Mouse (Mus musculus) frontal cortex, postnatal 36 days (tissue): Measurements from ENCODE around the gene Sv2c.
A peak's percentile ranks its signal among the peaks of the same experiment; 100 is the strongest.
"Not testable (repeated sequence)": the region's sequence is repeated elsewhere in the genome, so short reads cannot be mapped to it uniquely, and the experiment has no call there.

Experiments used
- DNase-seq, 2 experiments: peaks; one replicate each; pipeline ENCODE4 v3.0.0; 2022; ENCODE audit warnings: low spot score in 2 of 2

Sv2c gene

DNA sequence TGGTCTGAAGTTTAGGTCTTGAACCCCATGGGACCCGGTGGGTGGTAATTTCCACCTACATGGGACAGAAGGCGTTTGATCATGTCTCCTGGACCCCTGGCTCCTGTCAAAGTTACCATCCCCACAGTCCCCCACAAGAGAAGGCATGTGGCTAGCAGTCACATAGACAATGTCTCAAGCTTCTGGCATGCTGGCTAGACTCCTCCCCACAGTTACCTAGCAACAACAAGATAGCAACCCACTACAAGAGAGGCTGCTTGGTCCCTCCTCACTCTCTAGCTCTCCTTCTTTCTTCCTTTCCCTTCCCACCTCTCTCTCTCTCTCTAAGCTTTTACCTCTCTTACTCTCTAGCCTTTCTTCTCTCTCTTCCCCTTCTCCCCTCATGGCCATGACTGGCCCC, 164.3 kb downstream of the Sv2c start:
- DNase-seq = not testable (repeated sequence)

DNA sequence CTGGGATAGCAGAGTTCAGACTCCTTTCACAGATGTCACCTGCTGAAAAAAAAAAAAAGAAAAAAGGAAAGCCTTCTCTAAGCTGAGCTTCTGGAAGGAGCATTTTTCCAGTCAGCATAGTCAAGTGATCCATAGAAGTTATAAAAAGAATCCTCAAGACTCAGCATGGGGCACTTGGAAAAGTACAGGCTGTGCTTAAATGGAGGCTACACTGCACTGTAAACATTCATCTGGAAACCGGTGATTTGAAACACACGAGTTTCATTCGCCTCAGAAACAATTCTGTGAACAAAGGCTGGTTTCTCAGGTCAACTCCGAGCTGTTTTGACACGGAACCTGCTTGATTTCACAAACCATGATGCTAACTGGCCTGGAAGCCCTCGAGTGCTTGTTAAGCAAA, 165.6 kb downstream of the Sv2c start:
- peak in 1 of 2 experiments; percentile 31 for DNase-seq

DNA sequence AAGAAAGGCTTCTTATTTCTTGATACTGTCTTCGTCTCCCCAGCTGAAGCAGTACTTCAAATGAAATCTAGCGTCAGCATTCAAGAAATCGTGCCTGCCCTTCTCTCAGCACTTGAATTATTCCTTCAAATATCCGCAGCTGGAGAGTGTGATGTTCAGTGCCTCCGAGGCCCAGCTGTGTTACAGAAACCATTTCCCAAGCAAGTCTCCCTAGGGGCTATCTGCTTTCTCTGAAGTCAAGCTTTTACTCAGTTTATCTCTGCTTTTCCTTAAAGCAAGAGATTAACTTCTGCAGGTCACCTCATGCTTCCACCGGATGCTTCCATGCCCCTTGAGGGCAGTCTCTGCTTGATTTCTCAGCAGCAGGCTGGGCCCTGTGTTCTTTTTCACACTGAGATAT, 166.8 kb downstream of the Sv2c start:
- no peak for DNase-seq

DNA sequence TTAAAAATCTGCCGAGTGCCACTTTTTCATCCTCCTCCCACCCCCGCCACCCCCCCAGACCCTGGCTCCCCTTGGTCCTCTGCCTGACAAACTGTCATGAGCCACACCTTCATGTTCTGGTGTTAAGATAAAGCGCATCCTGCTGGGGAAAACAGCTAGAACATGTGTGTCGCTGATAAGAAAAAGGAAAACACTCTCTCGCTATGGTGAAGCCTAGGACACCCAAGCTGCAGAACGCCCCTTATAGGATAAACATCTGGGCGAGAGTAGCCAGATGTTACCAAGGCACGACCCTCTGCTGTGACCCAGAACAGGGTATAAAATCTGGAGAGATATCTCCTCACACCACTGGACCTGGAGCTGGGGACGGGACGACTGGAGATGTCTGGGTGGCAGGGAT, 167.2 kb downstream of the Sv2c start:
- no peak for DNase-seq

DNA sequence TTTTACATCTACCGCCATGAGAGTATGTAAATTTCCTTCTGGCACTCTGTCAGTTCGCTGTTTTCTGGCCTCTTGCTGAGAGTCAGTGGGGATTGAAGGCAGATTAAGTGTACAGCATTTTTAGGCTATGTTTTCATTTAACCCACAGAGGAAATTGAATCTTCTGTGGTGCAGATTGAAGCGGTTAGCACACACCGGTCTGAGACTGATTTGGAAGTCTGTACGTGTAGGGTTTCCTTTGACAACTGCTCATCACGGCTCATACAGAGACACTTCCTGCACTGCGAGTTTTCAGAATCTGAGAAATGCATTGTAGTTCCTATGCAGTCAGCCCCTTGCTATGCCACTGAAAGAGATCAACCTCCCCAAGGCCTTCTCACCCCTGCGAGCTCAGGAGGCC, 168.2 kb downstream of the Sv2c start:
- no peak for DNase-seq

DNA sequence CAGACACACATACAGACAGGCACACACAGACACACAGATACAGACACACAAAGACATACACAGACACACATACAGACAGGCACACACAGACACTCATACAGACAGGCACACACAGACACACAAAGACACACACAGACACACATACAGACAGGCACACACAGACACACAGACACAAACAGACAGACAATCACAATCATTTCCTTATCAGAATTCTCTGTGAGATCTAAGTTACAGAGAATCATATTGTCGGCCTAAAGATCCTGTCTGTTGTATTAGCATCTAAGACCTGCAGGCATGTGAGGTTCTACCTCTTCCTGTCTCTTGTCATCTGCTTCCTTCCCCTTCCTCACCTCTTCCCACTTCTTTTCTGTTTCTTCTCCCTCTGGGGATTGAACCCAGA, 168.7 kb downstream of the Sv2c start:
- DNase-seq = no peak

DNA sequence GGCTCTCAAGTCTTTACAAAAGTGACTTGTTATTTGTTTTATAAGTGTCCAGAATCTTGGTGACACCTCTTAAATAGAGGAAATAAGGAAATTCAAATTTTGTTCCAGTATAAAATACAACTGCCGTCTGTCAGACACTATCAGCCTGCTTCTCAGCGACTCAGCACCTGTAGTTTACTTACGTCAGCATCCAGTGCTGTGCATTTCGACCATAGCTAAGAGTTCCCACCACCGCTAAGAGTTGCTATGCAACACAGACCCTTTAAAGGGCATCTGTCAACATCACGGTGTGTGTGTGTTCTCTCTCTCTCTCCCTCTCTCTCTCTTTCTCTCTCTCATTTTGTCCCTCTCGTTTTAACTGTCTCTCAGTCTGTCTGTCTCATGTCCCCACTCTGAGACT, 170.5 kb downstream of the Sv2c start:
- DNase-seq = no peak

DNA sequence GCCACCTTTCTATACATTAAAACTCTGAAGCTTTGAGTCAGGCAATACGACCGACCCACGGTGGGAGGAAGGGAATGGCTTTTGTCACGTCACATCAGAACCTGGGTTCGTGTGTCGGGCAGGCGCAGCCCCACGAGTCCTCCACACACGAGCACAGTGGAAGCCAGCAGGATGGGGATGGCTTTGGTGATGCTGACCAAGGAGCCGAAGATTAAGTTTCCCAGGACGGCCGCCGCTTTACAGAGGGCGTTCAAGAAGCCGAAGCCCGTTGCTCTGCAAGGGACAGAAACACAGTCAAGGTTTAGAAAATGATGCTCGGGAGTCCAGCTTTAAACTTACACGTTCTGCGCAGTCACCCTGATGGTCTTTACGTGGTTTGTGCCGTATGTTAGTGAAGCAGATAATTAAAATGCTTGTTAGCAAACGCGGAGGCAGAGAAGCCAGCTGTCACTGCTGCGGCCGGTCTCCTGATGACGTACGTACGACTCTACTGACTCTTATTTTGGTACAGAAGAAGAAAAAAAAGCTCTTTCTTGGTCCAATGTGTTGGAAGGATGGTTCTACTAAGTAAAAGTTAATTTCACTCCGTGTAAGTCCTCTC, 171.1 kb downstream of the Sv2c start:
- peak; percentile 60 to 76 for DNase-seq

DNA sequence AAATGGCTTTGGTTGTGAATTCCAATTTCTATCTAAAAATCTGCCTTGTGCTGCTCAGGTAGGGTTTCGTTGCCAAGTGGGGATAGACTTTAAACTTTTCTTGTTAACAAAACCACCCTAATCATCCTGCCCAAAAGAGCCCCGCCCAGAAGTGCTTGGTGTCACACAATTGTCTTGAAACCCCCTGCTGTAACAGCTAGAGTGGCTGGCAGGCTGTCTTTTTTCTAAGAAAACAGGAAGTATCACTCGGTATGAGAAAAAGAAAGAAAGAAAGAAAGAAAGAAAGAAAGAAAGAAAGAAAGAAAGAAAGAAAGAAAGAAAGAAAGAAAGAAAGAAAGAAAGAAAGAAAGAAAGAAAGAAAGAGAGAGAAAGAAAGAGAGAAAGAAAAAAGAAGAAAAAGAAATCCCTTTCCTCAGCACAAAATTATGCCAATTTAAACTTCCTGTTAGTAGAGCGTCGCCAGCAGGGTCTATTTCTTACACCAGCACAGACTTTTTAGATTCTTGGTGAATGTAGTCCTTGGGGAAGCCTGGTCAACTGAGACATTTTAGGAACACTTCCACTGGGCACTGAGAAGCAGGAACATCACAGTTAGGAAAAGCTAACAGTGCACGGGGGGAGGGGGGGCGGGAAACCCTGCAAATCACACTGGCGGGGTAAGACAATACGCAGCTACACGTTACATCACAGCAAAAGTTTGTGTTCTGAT, 171.7 kb downstream of the Sv2c start:
- DNase-seq = no peak

DNA sequence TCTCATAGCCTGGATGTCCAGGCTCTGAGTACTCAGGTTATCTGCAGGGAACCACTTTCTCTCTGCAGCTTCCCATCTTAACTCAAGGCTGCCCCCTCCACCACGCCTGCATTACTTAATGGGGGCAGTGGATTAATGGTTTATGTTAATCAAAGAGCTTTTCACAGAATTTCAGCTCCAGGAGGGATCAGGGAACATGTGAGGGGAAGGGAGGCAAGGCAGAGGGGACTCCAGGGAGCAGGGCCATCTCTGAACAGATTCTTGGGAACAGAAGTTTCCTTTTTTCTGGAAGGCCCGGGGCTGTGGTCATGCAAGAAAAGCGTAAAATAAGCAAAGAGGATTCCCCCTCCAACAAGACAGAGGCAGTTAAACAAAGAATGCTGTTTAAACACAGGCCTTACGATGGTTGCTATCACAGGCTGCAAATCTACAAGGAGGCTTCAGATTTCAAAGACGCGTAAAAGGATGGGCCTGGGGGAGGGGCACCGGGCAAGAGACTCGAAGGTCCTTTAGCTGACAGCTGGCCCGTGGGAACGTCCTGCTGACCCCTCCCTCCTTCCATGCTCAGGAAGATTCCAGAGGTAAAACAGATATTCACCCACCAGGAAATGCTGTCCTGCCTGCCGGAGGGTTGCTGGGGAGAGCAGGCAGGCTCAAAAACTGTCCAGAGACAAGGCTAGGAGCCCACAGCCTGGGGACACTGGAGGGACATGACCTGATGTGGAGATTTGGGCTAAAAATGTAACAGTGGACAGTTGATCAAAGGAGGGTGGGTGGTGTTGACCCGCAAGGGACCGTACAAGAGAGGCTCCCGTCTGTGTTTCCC, 172.5 kb downstream of the Sv2c start:
- no peak for DNase-seq

DNA sequence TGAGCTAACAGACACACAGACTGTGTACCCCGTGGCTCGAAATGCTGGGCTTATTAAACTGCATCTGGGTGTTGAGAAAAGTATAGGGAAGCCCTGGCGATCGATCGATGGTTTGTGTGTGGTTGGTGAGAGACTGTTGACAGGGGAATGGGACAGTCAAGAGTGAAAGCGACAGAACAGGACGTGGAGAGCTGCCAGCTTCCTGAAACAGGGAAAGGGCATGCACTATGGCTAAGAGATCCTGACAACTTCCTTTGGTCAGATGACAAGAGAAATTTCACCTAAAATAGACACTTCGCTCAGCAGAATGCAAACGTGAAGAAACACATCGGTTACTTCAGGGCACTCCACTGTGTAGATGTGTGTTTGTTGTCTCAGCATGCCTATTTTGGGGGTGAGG, 175.2 kb downstream of the Sv2c start:
- no peak for DNase-seq

DNA sequence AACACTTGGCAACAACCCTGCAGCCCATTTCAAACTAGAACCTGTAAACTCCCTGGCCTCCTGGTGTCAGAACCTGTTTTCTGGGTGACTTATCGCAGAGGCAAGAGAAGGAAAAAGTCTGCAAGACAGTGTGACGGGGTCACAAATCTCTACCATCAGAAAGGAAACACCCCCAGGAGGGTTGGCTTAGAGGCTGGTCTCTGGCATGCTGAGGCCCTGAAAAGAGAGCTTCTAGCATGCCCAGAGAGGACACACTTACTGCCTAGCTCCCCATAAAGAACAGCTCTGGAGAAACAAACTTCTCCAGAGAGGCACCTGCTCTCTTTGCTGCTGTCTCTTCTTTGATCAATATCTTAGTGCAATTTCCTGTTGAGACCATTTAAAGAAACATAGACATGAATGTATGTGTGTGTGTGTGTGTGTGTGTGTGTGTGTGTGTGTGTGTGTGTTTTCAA, 176.0 kb downstream of the Sv2c start:
- DNase-seq = no peak

DNA sequence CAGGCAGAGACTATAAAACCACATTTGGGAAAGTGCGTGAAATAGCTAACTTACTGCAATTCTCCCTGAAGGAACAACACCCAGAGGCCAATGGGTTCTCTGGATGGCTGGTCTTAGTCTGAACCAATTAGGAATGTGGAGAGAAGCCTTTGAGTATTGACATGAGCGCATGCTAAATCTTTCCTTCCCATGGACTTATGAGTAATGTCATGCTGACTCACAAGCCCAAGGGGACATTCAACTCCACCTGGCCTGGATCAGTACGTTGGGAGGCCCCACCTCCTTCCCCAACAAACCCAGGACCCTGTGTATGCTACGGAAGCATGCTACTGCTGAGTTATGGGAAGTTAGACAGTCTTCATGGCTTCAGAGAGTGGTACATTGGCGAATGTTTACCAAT, 177.2 kb downstream of the Sv2c start:
- DNase-seq = no peak

DNA sequence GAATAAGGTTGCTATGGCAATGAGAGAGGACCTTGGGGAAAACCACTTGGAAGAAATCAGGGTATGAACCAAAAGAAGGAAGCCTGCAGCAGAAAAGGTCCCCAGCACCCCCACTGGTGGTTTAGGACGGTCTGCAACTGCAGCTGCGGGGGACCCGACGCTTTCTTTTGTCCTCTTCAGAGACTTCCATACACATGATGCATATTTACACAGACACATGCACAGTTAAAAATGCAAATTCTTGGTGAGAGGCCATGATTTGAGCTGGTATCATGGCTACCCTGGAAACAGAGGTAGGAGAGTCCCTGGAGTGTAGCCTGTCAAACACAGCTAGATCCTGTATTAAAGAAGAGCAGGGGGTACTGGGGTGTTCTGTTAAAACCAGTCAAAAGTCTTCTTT, 178.7 kb downstream of the Sv2c start:
- no peak for DNase-seq

DNA sequence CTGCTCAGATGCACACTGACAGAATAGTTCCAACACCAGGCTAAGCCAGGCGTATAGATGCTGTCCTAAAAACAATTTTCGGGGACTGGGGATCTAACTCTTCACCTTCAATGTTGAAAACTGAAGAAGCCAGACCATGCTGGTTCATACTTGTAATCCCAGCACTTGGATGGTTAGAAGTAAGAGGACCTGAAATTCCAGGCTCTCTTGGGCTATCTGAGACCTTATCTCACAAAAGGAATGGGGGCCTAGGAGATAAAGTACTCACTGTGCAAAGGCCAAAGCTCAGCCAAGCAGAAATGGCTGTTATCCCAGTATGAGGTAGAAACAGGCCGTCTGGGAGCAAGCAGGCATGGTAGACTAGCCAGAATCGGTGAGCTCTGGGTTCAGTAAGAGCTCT, 180.1 kb downstream of the Sv2c start:
- DNase-seq = no peak

DNA sequence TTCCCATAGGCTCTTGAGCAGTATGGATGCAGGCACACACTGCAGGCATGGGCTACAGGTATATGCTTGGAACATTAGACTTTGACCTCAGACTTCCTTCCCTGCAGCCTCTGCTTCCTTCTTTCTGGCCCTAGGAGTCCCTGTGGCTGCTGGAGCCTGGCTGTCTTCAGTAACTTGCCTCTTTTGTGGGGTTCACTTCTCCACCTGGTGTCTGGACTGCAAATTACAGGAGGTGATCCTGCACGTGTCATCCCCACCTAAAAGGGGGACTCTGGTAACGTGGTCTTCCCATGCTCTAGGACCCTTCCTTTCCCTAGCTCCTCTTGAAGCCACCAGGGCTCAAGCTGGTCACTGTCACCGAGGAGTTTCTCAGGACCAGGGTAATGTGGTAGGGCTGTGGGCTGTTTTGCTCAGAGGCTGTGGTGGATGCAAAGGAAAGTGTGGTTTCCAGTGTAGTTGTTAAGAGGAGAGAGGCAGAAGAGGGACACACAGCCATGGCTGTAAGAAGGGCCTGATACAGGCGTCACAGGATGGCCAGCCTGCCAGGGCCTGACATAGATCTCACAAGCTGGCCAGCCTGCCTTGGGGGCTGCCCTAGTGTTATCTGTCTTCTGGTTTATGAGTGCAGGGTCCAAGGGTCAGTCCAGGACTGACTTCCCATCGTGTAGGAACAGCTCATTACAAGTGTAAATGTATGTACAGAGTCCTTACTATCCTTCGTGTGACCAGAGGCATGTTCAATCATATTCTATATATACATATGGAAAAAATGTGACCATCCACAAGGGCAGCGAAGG, 181.1 kb downstream of the Sv2c start:
- no peak for DNase-seq

DNA sequence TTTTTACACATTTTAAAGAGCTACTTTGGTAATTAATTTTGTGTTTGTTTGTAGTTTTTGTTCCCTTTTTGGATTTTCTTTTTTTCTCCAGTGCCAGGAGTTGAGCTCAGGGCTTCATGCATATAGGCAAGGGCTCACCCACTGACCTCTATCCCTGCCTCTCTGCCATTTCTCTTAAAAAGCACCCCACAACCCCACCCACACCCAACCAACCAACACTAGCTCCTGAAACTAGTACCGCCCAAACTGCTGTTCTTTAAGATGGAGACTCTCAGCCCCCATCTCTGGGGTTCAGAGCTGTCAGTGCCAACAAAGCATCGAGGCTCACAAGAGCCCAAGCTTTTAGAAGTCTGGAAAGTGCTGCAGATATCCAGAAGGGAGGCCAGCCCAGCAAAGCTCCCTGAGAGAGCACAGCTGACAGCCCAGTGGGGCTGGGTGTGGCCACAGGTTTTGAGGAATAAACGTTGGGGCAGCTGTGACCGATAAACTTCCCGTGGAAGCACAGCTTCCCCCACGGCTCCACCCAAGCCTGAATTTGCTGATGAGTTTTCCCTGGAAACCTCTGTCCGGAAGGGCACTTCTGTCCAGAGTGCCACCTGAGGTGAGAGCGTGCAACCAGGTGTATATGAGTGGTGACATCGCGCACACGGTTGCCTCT, 181.8 kb downstream of the Sv2c start:
- no peak for DNase-seq

DNA sequence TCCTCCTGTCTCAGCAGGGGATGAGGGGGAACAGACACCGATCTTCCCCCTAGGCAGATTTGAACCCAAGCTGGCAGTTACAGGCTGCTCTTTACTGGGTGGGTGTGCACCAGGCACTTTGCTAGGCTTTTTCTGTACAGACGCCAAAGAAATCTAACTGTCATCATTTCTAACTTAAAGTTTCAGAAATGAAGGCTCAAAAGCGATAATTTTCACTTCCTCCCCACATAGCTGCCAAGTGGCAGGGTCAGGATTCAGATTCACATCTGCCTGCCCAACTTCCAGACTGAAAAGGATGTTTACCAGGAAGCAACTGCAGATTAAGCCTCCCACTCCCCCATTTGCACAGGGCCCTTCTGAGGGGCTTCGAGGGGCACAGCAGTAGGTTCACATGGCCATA, 183.0 kb downstream of the Sv2c start:
- no peak for DNase-seq

DNA sequence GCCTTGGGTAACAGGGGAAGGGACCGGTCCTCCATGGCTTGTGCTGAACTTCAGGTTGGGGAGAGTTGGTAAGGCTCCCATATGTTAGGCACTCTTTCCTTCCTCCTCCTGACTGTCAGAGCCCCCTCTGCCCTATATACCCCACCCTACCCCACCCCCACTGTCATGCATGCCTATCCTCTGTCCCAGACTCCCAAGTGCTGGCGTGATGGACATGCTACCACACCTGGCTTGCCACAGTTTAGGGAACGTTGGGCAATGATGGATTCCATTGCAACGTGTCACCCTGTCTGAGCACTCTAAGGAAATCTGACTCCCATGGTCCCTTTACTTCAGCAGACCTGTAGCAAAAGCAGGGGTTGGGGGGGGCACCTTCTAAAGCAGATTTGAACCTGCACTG, 183.6 kb downstream of the Sv2c start:
- DNase-seq = no peak

DNA sequence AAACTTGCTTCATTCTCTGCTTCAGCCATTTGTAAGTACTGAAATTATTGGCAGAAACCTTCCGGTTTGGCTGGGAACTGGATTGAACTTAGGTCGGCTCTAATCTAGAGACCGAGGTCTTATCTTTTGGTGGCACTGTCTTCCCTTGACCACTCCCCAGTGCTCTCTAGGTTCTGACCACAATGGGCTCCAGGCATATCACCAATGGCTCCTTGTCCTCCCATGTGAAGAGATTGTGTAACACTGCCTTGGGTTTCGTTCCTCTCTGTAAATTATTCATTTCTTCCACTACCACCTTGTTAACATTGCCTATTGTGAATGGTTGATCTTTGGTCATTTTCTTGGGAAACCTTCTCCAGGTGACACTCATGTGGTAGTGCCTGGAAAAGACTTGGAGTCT, 184.0 kb downstream of the Sv2c start:
- no peak for DNase-seq

DNA sequence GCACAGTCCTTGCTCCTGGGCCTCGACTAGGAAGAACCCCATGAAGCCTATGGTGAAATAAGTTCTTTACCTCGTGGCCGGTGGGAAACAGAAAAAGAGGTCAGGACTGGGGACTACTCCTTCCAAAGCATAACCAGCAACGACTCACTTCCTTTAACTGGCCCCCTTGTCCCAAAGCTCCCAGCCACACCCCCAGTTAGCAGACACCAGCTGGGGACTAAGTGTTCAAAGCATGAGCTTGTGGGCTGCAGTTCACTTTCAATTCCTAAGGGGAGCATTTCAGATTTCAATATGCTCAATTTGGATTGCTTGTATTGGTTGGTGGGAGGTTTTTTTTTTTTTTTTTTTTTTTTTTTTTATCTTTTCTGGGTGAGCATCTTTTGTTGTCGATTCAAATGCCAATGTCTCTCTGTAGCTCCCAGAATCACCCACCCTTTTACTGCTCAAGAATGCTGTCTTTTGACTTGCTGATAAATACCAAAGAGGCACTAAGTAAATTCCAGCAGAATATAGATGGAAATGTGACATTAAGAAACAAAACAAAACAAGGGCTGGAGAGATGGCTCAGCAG, 186.4 kb downstream of the Sv2c start:
- DNase-seq = no peak
